Mouse (Mus musculus): ENCODE results near the gene Plekhn1. TPM values are rescaled to one million over a fixed set of nuclear protein-coding genes. Genes with fewer than 3 reads are reported as not detected.
A peak's percentile ranks its signal among the peaks of the same experiment; 100 is the strongest.

Gene Plekhn1
- polyA plus RNA-seq, 1 experiment from 2014 or later, result 45.5 TPM

DNA sequence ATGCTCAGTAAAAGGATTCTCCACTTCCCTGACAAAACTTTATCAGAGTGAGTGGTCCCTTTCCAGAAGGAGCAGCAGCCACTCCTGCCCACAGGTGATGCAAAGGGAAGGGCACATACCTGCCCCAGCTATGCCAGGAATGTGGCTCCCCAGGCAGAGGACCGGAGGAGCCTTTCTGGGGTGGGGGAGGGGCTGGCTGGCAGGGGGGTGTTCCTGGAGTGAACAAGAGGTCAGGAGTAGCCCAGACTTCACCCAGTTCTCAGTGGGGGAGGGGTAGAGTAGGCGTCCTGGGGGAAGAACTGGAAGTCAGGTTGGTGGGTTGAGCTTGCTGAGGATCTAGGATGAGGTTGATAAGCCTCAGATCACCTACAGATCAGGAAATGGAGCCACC, 41.5 kb downstream of the Plekhn1 start:
- peaks cover 14% of the 10 kb centered on the region for H3K36me3 ChIP-seq
- no peak overlapping the region for H3K9ac ChIP-seq
- peaks cover 68% of the 10 kb centered on the region for H3K4me1 ChIP-seq
- H3K4me3 ChIP-seq, result no peak overlapping the region
- H3K9me3 ChIP-seq, result no peaks in the 10 kb centered on the region
- H3K4me2 ChIP-seq, result no peak overlapping the region; the same call in 1 of the 2 replicates
- H3K27me3 ChIP-seq, result no peaks in the 10 kb centered on the region
- H3K27ac ChIP-seq, result peak overlapping the region; percentile 66; the same call in 1 of the 2 replicates
- WGBS, result 9% methylated on average over 2 of the region's 2 CpGs
- ATAC-seq (ENCODE audit: insufficient number of reproducible peaks, low FRiP score, low TSS enrichment, low read depth), result no peak

DNA sequence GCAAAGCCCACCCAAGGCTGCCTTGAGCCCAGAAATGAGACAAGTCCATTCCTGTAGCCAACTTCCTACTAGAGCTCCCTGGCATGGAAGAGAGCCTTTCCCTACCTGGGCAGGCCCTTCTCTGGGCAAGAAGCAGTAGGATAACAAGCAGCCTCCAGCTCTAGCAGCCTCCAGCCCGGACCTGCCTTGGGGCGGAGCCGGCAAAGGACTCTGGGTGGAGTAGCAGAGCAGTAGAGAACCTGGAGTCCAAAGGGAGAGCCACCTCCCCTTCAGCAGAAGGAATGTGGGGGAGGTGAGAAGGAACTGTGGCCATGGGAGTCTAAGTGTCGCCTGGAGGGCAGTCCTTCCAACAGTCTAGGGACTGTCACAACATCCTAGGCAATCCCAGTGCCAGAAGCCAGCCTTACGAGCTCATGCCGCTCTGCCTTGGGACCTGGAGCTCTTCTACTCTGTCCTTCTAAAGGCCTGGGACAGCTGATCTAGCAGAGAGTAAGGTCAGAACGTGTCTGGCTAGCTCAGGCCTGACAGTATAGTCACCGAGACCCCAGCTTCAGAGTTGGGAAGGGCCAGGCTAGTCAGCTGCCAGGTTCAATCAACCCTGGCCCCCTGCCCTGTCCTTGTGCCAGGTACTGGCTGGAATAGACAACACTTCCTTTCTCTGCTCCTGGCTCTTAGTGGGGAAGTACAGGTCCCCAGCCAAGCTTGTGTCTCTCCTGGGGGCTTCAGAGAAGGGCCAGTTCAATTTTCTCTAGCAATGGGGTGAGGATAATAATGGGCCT, 42.0 kb downstream of the Plekhn1 start:
- H3K4me3 ChIP-seq, result no peak overlapping the region
- H3K27ac ChIP-seq, result peak overlapping the region; percentile 66
- H3K9ac ChIP-seq, result no peak overlapping the region
- no peak overlapping the region; the same call in 1 of the 2 replicates for H3K4me2 ChIP-seq
- no peaks in the 10 kb centered on the region for H3K27me3 ChIP-seq
- no peak for ATAC-seq (ENCODE audit: insufficient number of reproducible peaks, low FRiP score, low TSS enrichment, low read depth)
- whole genome bisulfite sequencing, result 35% methylated on average over 8 of the region's 8 CpGs
- H3K36me3 ChIP-seq, result peaks cover 14% of the 10 kb centered on the region
- no peaks in the 10 kb centered on the region for H3K9me3 ChIP-seq
- peaks cover 73% of the 10 kb centered on the region for H3K4me1 ChIP-seq

DNA sequence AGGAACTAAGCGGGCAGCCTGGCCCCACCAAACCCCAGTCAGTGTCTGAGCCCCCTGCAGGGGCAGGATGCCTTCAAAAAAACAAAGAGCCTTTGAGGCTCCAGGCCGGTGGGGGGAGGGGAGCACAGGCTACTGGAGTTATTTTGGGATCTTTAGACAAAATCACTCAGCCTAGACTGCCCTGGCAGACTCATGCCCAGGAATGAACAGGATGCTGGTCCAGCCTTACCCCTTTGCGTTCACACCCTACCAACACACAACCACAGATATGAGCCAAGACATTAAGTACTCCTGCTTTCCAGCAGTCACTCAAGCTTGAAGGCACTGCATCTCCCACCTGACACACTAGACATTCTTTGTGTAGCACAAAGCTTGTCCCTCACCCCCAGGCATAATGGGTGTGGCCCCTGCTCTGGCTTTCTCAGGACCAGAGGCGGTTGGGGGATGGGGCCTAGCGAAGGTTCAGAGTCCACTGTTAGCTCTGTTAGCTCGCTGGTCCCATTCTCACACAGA, 45.8 kb downstream of the Plekhn1 start:
- Histone ChIP-seq H3K36me3 (peaks cover 23% of the 10 kb centered on the region), H3K9me3 (no peaks in the 10 kb centered on the region), H3K4me1 (peaks cover 73% of the 10 kb centered on the region), H3K9ac (no peak overlapping the region), H3K27ac (peak overlapping the region; percentile 33; the same call in 1 of the 2 replicates), H3K27me3 (no peaks in the 10 kb centered on the region), H3K4me2 (no peak overlapping the region), H3K4me3 (no peak overlapping the region)
- ATAC-seq (ENCODE audit: insufficient number of reproducible peaks, low FRiP score, low TSS enrichment, low read depth), result no peak
- 29% methylated on average over 6 of the region's 6 CpGs for WGBS

- no peak overlapping the region for H3K27ac ChIP-seq
- WGBS, result 60% methylated on average over 5 of the region's 5 CpGs
- H3K36me3 ChIP-seq, result peaks cover 23% of the 10 kb centered on the region
- H3K27me3 ChIP-seq, result no peaks in the 10 kb centered on the region
- H3K4me3 ChIP-seq, result no peak overlapping the region
- no peaks in the 10 kb centered on the region for H3K9me3 ChIP-seq
- H3K4me1 ChIP-seq, result peaks cover 67% of the 10 kb centered on the region
- no peak overlapping the region for H3K9ac ChIP-seq
- ATAC-seq (ENCODE audit: insufficient number of reproducible peaks, low FRiP score, low TSS enrichment, low read depth), result no peak
- H3K4me2 ChIP-seq, result no peak overlapping the region
Measured at GRCm38 (mm10) chr4:156188162-156188810, 46.4 kb downstream of the Plekhn1 start.

GRCm38 (mm10) chr4:156185950-156186850, 48.5 kb downstream of the Plekhn1 start:
- Histone ChIP-seq H3K9ac (0 out of 2 replicates have a peak overlapping the region, but pooled peaks have one; percentile 17), H3K9me3 (no peaks in the 10 kb centered on the region), H3K4me2 (peak overlapping the region; percentile 43), H3K27ac (no peak overlapping the region), H3K4me3 (peak overlapping the region; percentile 29), H3K36me3 (peaks cover 34% of the 10 kb centered on the region), H3K27me3 (no peaks in the 10 kb centered on the region), H3K4me1 (peaks cover 50% of the 10 kb centered on the region)
- no peak for ATAC-seq (ENCODE audit: insufficient number of reproducible peaks, low FRiP score, low TSS enrichment, low read depth)
- 18% methylated on average over 31 of the region's 31 CpGs for WGBS

DNA sequence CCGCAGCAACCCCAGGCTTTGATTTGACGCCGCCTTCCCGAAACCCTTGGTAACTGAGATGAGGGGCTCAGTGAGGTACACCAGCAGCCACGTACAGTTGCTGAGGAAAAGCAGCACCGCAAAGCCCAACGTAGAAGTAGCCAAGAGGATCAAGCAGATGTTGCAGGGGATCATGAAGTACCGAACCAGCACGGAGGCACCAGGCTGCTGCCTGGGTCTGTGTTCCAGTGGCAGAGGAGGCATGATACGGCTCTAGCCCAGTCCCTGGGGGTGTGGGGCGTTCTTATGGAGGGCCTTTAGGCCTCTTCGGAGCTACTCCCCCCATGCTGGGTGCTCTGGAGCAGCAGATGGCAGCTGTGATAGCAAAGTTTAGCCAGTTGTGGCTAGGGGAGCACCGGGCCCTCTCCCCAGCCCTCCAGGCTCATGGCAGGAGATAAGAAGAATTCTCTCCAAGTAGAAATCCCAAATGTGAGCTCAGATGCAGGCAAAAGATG, 49.2 kb downstream of the Plekhn1 start:
- 83% methylated on average over 13 of the region's 13 CpGs for WGBS
- H3K9ac ChIP-seq, result no peak overlapping the region
- no peak overlapping the region for H3K27ac ChIP-seq
- peaks cover 28% of the 10 kb centered on the region; the same call in 1 of the 2 replicates for H3K36me3 ChIP-seq
- no peaks in the 10 kb centered on the region for H3K27me3 ChIP-seq
- H3K4me2 ChIP-seq, result peak overlapping the region; percentile 43
- H3K9me3 ChIP-seq, result no peaks in the 10 kb centered on the region
- no peak for ATAC-seq (ENCODE audit: insufficient number of reproducible peaks, low FRiP score, low TSS enrichment, low read depth)
- peak overlapping the region; percentile 29; the same call in 1 of the 2 replicates for H3K4me3 ChIP-seq
- peaks cover 48% of the 10 kb centered on the region for H3K4me1 ChIP-seq

DNA sequence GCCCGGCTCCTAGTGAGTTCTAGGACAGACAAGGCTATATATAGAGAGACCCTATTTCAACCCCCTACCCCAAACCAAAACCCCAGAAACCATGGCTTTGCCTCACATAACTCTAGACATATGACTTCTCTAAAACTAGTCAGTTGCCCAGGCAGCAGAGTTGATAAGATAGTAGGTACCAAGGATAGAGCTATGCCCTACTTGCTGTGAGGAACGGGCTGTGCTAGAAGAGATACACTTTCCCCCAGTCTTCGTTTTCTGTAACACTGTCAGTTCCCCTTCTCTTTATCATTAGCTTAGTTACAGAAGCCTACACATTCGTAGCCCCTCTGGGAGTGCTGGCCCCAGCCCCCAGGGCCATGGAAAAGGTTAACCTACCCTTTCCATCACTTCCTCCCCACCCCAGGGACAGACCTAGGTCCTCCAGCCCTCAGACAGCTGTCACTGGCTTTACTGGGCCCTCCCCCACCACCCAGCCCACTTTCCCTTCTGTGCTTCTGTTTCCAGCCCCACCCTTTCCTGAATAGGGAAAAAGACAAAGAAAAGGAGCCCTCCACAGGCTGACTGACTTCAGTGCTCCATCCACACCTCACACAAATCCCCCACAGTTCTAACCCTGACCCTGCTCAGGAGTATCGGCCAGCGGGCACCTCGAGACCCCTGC, 50.2 kb downstream of the Plekhn1 start:
- Histone ChIP-seq H3K27ac (no peak overlapping the region), H3K27me3 (no peaks in the 10 kb centered on the region), H3K4me2 (no peak overlapping the region), H3K9ac (no peak overlapping the region), H3K4me1 (peaks cover 43% of the 10 kb centered on the region), H3K36me3 (peaks cover 39% of the 10 kb centered on the region), H3K4me3 (no peak overlapping the region), H3K9me3 (no peaks in the 10 kb centered on the region)
- no peak for ATAC-seq (ENCODE audit: insufficient number of reproducible peaks, low FRiP score, low TSS enrichment, low read depth)
- WGBS, result 85% methylated on average over 7 of the region's 7 CpGs

DNA sequence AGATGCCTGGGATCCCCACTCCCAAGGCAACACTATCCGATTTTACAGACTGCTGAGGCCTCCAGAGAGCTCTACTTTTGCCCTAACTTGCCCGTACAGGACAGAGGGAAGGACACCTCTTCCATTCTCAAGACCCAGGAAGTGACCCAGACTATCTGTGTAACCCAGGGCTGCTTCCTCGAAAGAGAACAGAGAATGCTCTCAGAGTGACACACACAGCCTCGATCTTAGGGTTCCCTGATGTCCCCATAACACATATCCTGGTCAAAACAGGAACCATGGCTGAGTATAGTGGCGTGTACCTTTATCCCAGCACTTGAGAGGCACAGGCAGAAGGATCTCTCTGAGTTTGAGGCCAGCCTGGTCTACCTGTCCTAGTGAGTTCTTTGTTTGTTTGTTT, 50.9 kb downstream of the Plekhn1 start:
- ATAC-seq (ENCODE audit: insufficient number of reproducible peaks, low FRiP score, low TSS enrichment, low read depth), result no peak
- H3K27me3 ChIP-seq, result no peaks in the 10 kb centered on the region
- H3K4me2 ChIP-seq, result no peak overlapping the region
- no peak overlapping the region for H3K27ac ChIP-seq
- H3K9ac ChIP-seq, result no peak overlapping the region
- H3K9me3 ChIP-seq, result no peaks in the 10 kb centered on the region
- H3K4me1 ChIP-seq, result peaks cover 36% of the 10 kb centered on the region
- 80% methylated on average over 5 of the region's 5 CpGs for WGBS
- H3K4me3 ChIP-seq, result no peak overlapping the region
- peaks cover 46% of the 10 kb centered on the region for H3K36me3 ChIP-seq

DNA sequence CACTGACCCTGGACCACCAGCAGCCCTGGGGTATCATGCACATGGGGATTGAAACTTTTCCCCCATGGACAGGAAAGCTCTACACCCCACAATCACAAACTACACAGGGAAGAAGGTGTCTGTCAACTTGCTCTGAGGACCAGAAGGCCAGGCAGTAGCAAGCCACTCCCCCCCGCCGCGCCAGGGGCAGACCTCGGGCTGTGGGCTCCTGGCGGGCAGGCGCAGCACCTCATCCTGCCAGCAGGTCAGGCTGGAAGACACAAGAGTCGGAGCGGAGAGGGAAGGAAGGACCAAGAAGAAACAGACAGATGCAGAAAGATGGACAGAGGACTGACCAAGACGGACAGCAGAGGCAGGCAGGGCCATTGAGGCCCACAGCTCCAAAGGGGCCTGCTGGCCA, 57.0 kb downstream of the Plekhn1 start:
- Histone ChIP-seq H3K27ac (no peak overlapping the region), H3K9ac (no peak overlapping the region), H3K36me3 (peaks cover 92% of the 10 kb centered on the region), H3K4me3 (no peak overlapping the region), H3K4me1 (no peaks in the 10 kb centered on the region), H3K27me3 (no peaks in the 10 kb centered on the region), H3K9me3 (no peaks in the 10 kb centered on the region), H3K4me2 (no peak overlapping the region)
- 91% methylated on average over 9 of the region's 9 CpGs for WGBS
- no peak for ATAC-seq (ENCODE audit: insufficient number of reproducible peaks, low FRiP score, low TSS enrichment, low read depth)

DNA sequence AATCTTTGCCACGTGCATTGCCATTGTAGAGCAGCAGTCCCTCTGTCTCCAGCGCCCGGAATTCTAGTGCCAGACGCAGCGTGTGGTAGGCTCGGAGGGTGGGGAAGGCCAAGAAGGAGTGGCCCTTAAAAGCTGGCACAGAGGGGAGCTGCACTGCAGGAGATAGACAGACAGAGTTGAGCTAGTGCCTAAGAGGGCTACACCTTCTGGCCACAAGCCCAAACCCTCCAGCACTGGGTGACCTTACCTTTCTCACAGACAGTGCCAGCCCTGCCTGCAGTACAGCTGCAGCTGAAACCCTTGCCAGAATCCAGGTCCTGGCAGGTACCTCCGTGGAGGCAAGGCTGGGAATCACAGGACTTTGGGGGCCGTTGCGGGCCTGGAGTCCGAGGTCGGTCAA, 62.8 kb downstream of the Plekhn1 start:
- H3K4me1 ChIP-seq, result no peaks in the 10 kb centered on the region
- no peak for ATAC-seq (ENCODE audit: insufficient number of reproducible peaks, low FRiP score, low TSS enrichment, low read depth)
- H3K36me3 ChIP-seq, result peaks cover 98% of the 10 kb centered on the region
- no peak overlapping the region for H3K4me2 ChIP-seq
- H3K9ac ChIP-seq, result no peak overlapping the region
- no peak overlapping the region for H3K27ac ChIP-seq
- no peaks in the 10 kb centered on the region for H3K9me3 ChIP-seq
- WGBS, result 96% methylated on average over 11 of the region's 11 CpGs
- H3K27me3 ChIP-seq, result no peaks in the 10 kb centered on the region
- H3K4me3 ChIP-seq, result no peak overlapping the region
